Mouse (Mus musculus) layer of hippocampus, postnatal 14 days (tissue): ENCODE measurements around the gene Zdhhc24. TPM values are rescaled to one million over a fixed set of nuclear protein-coding genes. Genes with fewer than 3 reads are reported as not detected.

Experiments
- DNase-seq, 2 experiments: peaks; one replicate each; pipeline ENCODE4 v3.0.0; 2021 to 2022; ENCODE audit warnings: low spot score in 2 of 2, mixed read lengths in 1 of 2
- total RNA-seq, 2 experiments: library from RNA; stranded (reverse); gene quantifications; 2 replicates each; pipeline ENCODE4 v1.2.3; 2021

The Zdhhc24 gene
- total RNA-seq, 2 experiments from 2014 or later: 25.9 to 26.8 TPM

GRCm38 (mm10) chr19:4876755-4877154 lies 1.7 kb upstream of the Zdhhc24 start:
- no peak for DNase-seq

- DNase-seq: no peak
These were observed 683 bp upstream of the Zdhhc24 start, which contains the start of gene Actn3 for GRCm38 (mm10) chr19:4877785-4878184. Actn3 (minus strand) TSS chr19:4877909.

GRCm38 (mm10) chr19:4879324-4879703 lies 846 bp downstream of the Zdhhc24 start:
- no peak for DNase-seq

DNA sequence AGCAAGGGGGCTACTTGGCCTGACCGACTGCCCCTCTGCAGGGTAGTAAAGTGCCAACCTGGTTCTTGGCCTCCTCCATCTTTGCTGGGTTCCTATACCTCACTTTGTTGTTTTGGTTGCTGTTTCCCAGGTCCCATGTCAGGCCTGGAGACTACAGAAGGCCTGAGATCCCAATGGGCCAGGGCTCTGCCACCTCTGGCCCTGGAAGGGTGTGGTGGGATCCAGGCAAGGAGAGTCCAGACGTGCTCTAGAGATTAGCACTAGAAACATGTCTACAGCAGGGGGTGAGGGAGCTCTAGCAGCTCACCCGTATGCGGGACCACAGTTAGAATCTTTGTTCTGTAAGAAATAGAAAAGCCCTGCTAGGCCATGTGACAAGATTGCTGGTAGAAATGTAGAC lies 5.5 kb downstream of the Zdhhc24 start:
- no peak for DNase-seq

DNA sequence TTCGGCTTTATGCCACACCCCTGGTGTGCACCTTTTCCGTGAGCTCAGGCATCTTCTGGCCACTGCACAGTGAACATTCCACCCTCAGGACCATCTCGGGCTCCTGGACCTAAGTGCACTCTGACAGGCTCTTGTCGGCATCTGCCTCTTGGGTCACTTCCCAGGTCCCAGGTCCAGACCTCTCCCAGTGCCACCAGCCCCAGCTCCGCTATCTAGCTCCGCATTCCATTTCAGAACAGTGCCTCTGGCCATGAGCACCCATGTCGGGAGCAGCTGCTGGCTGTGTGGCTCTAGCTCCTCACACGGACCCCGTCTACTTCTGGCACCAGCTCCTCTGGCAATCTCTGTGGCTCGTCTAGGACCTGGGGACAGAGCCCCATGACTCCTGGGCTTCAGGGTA lies 11.3 kb downstream of the Zdhhc24 start:
- no peak for DNase-seq

- no peak for DNase-seq
These were observed 13.3 kb downstream of the Zdhhc24 start for GRCm38 (mm10) chr19:4891798-4892197.

- no peak for DNase-seq
These were observed 18.5 kb downstream of the Zdhhc24 start for GRCm38 (mm10) chr19:4896780-4897520.

- no peak for DNase-seq
These were observed 20.5 kb downstream of the Zdhhc24 start for GRCm38 (mm10) chr19:4898972-4899371.

GRCm38 (mm10) chr19:4899888-4900287 lies 21.4 kb downstream of the Zdhhc24 start:
- no peak for DNase-seq

DNA sequence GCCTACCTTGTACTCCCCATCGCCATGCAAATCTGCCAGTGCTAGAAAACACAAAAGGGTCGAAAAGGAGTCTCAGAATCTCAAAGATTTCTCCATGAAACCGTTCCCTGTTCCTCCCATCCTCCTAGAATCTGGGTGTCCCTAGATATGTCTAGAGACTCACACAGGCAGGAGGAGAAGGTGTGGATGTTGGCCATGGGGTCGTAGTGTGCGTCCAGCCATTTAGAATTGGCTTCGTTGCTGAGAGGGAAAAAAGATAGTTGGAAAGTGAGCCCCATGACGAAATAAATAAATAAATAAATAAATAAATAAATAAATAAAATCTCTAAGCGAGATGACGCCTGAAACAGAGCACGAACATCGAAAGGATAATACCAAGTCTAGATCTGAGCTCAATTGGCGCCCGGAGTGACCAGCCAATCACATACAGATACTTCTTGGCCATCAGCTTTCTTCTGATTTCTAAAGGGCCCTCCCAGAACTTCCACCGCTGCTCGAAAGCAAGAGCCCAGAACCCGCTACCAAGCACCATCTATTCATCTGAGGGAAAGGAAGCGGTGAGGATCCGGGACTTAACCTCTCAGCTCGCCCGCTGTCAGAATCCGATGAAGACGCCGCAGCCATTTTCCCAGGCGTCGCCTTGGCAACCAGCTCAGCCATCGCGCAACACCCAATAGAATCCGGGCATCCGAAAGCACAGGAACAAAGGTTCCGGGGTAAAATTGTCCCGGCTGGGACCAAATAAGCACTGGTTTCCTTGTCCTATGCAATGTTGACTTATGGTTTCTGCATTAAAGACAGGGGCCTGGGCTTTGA lies 27.7 kb downstream of the Zdhhc24 start, which contains the start of gene Bbs1:
Gene Bbs1, minus strand, starts transcription at position 650 of the 816 bp plus-strand sequence.
- peak; percentile 82 to 83 for DNase-seq

GRCm38 (mm10) chr19:4908107-4908506 lies 29.6 kb downstream of the Zdhhc24 start:
- DNase-seq: no peak

- DNase-seq: no peak
These were observed 30.9 kb downstream of the Zdhhc24 start for GRCm38 (mm10) chr19:4909376-4909775.

DNA sequence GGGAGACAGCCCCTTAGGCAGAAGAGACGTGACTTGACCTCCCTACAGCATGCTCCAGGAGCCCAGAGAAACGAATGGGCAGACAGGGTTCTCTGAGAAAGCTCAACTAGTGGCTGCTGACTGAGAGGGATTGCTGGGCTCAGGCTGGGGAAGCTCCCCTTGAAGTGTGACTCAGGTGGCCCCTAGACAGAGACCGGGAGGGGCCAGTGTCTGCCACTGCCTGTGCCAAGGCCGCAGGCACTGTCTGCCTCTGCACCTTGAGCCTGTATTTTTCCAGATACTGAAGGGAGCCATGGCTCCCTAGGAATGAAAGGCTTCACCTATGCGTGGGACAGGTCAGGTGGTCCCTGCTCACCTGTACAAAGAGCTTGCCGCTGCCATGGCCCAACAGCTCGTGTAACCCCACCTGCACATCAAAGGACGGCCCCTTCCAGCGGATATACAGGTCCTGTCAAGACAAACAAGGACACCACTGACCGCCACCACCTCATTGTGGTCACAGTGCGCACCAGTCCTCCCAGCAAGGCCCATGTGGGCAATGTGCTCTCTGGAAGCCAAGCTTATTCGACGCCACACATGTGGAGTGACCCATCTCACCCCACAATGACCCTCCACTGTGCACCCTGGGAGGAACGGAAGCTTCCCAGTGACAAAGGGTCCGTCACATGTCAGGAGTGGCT lies 37.6 kb downstream of the Zdhhc24 start:
- no peak for DNase-seq

GRCm38 (mm10) chr19:4916827-4917226 lies 38.4 kb downstream of the Zdhhc24 start:
- no peak for DNase-seq

- DNase-seq: no peak
These were observed 41.2 kb downstream of the Zdhhc24 start for GRCm38 (mm10) chr19:4919652-4920051.

DNA sequence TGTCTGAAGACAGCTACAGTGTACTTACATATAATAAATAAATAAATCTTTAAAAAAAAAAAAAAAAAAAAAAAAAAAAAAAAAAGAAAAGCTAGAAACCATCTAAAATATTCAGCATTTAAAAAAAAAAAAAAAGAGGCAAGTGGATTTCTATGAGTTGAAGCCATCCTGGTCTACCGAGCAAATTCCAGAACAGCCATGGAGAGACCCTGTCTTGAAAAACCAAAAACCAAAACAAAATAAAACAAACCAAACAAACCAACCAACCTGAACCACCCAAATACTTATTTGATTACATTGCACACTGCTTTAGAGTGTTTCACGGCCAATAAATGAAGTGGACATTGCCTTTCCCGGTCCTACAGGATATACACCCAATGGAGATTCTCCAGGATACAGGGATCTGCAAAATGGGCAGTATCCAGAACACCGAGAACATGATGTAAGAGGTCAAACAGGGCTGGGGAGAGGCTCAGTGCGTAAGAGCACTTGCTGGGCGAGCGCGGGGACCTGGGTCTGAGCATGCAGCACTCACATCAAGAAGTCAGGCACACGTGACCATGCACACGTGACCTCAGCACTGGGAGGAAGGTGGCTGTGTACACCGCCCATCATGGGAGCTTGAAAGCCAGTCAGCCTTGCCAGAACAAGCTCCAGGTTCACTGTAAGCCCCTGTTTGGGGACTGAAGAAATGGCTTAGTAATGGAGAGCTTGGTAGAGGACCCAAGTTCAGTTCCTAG lies 46.8 kb downstream of the Zdhhc24 start:
- DNase-seq: no peak

- DNase-seq: peak; percentile 98
These were observed 49.5 kb downstream of the Zdhhc24 start, which contains the start of gene Dpp3 for GRCm38 (mm10) chr19:4927904-4928531. Dpp3 (minus strand) TSS chr19:4928287.

GRCm38 (mm10) chr19:4928781-4929180 lies 50.3 kb downstream of the Zdhhc24 start:
- DNase-seq: peak in 1 of 2 experiments; percentile 49
